Mouse (Mus musculus) testis, postnatal 10 days (tissue): ENCODE data around the gene Cyp2r1.
A peak's percentile ranks its signal among the peaks of the same experiment; 100 is the strongest.
"Not testable (repeated sequence)": the region's sequence is repeated elsewhere in the genome, so short reads cannot be mapped to it uniquely, and the experiment has no call there.

Experiments used
- DNase-seq: peaks from one replicate; pipeline ENCODE4 v3.0.0; 2021; ENCODE audit warnings: low spot score

Cyp2r1 gene

GRCm38 (mm10) chr7:114562531-114563241 is at the start of gene Cyp2r1:
Cyp2r1 (minus strand) TSS chr7:114562972.
- DNase-seq, result peak; percentile 88

DNA sequence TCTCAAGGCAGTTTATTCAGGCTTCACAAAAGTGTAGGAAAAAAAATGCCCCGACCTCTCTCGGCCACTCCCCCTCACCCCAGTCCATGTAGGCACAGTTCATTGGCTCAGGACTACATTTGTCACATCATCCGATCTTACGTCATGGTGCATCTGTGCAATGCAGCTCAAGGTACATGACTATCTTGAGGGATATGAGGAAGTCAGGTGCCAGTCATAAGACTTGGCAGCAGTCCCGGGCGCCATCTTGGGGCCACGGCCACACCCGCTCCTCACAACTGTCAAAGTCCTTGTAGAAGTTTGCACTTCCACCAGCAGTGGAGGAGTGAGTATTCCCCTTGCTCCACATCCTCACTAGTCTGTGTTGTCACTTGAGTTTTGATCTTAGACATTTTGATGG is 31.6 kb upstream of the Cyp2r1 start:
- not testable (repeated sequence) for DNase-seq

- DNase-seq, result no peak
Observed at GRCm38 (mm10) chr7:114582441-114582840, 19.7 kb upstream of the Cyp2r1 start.

DNA sequence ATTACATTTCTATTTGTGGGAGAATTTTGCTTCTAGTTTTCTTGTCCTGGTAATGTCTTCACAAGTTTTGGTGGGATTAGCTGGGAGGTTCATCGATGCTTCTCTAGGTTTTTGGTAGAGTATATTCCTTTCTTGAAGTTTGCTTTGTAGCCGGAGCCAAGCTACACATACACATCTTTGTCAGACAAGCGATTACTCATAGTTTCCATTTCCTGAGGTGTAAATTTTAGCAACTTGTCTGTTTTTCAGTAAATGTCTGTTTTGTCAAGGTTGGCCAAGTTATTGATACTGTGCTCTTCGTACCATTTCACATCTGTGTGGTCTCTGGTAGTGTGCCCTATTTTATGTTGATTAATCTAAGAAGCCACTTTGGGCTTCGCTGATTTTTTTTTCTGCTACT is 18.4 kb upstream of the Cyp2r1 start:
- no peak for DNase-seq

- DNase-seq, result peak; percentile 73
Observed at GRCm38 (mm10) chr7:114580426-114580825, 17.7 kb upstream of the Cyp2r1 start.

- DNase-seq, result no peak
Observed at GRCm38 (mm10) chr7:114577665-114578064, 14.9 kb upstream of the Cyp2r1 start.

DNA sequence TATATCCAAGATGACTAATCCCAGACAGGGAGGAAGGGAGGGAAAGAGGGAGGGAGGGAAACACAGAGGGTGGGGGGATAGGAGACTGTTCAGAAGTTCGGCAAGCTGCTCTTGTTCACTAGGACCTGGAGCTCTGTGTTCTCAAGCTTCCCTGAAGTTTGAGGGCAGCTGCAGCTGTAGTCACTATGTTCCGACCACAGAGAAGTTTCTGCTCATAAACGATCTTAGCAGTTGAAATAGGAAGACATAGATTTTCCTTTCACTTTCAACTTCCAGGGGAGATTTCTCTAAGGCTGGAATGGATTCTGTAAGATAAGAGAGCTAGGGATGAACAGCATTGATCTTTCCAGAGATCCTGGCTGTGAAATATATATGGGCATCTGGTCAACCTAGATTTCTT is 14.2 kb upstream of the Cyp2r1 start:
- no peak for DNase-seq

DNA sequence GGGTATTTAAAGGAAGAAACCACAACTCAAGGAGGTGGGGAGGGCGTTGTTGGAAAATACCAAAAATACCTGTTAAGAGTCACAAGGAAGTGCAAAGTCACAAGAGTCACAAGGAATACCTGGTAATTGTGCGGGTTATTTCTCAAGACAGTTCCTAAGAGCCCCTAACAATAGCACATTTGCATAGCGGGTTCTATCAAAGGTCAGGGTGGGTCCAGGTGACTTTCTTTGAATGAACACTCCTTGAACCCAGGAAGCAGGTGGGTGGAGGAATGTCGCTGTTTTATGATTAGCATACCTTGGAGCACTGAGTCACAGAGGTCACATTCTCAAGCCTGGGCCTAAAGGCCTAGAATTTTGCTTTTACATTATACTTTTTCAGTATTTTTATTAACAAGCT is 11.1 kb upstream of the Cyp2r1 start:
- not testable (repeated sequence) for DNase-seq

DNA sequence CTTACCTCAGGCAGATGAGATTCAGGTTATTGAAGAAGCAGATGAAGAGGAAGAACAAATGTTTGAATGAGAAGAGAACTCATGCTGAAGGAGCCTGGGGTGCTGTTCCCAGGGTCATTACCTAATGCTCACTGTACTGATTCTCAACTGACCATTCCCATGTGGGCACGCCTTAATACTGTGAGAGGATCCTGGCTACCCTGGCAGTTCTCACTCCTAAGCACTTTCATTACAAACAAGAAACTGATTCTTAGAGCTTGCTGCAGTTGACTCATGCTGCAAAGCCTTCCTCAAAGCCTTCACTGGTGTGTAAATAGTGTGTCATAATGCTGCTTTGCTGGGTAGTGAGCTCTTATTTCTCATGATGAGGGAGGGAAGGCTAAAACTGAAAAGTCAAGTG is 26.6 kb downstream of the Cyp2r1 start:
- no peak for DNase-seq

- DNase-seq, result no peak
Observed at GRCm38 (mm10) chr7:114526245-114526644, 36.5 kb downstream of the Cyp2r1 start.

- DNase-seq, result no peak
Observed at GRCm38 (mm10) chr7:114520122-114520521, 42.6 kb downstream of the Cyp2r1 start.

DNA sequence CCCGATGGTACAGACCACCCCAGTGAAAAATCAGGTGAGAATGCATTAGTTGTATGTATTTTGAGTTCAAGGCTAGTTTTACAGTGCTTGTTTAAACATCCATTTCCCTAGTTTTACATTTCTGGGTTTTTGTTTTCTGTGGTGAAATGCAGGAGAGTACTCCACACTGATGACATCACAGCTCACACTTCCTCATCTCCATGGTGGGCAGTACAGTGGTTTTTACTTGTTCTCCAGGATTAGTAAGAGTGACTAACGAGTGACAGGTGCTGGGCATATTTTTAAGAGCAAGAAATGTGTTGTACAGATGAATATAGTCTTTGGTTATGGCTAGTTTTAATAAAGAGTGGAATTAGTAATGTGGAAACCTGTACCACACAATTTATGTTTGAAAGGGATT is 53.9 kb downstream of the Cyp2r1 start:
- DNase-seq, result no peak
